Mouse (Mus musculus) liver, embryonic 11.5 days (tissue): ENCODE measurements around the gene Ear6. TPM values are rescaled to one million over a fixed set of nuclear protein-coding genes. Genes with fewer than 3 reads are reported as not detected.
"Not testable (repeated sequence)": the region's sequence is repeated elsewhere in the genome, so short reads cannot be mapped to it uniquely, and the experiment has no call there.

Experiments
- ATAC-seq: fragments of 200-750 bp; cut with Nextera tagmentation; replicated peaks from 2 replicates; pipeline ENCODE4 v1.8.0; 2017; ENCODE audit warnings: moderate number of reproducible peaks, mild to moderate bottlenecking, moderate TSS enrichment, moderate library complexity; ENCODE audit not compliant: low FRiP score
- DNase-seq: peaks from one replicate; pipeline ENCODE4 v3.0.0-alpha.2; 2017; ENCODE audit warnings: low spot score
- H3K27ac ChIP-seq: fragments of 300-500 bp; sonication (generic); 2 replicates; pipeline ENCODE4 v1.5.1; 2014; ENCODE audit warnings: mild to moderate bottlenecking, low read depth, low read length, control low read depth
- H3K27me3 ChIP-seq: fragments of 300-500 bp; sonication (generic); replicated peaks from 2 replicates; pipeline ENCODE4 v1.6.1; 2014; ENCODE audit warnings: low read length, mixed read lengths; ENCODE audit not compliant: control insufficient read depth, insufficient read depth
- H3K36me3 ChIP-seq: fragments of 300-500 bp; sonication (generic); 2 replicates; pipeline ENCODE4 v1.6.1; 2014; ENCODE audit warnings: mild to moderate bottlenecking, low read length, moderate library complexity, mixed read lengths; ENCODE audit not compliant: control insufficient read depth, insufficient read depth
- H3K4me1 ChIP-seq: fragments of 300-500 bp; sonication (generic); replicated peaks from 2 replicates; pipeline ENCODE4 v1.6.1; 2014; ENCODE audit warnings: low read length, mixed read lengths; ENCODE audit not compliant: control insufficient read depth, insufficient read depth
- H3K4me2 ChIP-seq: fragments of 300-500 bp; sonication (generic); 2 replicates; pipeline ENCODE4 v1.6.1; 2014; ENCODE audit warnings: mild to moderate bottlenecking, control low read depth, moderate library complexity
- H3K4me3 ChIP-seq: fragments of 300-500 bp; sonication (generic); 2 replicates; pipeline ENCODE4 v1.5.1; 2014; ENCODE audit warnings: low read depth, low read length, control low read depth
- H3K9ac ChIP-seq: fragments of 300-500 bp; sonication (generic); 2 replicates; pipeline ENCODE4 v1.6.1; 2014; ENCODE audit warnings: low read depth, low read length, control low read depth
- H3K9me3 ChIP-seq: fragments of 300-500 bp; sonication (generic); 2 replicates; pipeline ENCODE4 v1.6.1; 2016; ENCODE audit warnings: low read length, inconsistent platforms, mixed read lengths; ENCODE audit not compliant: control insufficient read depth
- WGBS: fragments of 180-500 bp; shearing (Covaris S2); extraction: QIAGEN DNeasy Blood & Tissue Kit; methylation state at CpG from one replicate; pipeline ENCODE4 v1.1.7; 2014; 5-methylcytosine and 5-hydroxymethylcytosine counted together
- polyA plus RNA-seq: library from polyadenylated mRNA; unstranded; fragments of >200 nt; fragmentation: Nextera tagmentation; extraction: Ambion mirVana; gene quantifications from 2 replicates; pipeline ENCODE4 v1.2.1, GENCODE M21; 2014

Gene Ear6
- 7.6 and 13.2 TPM in 2 replicates for polyA plus RNA-seq

GRCm38 (mm10) chr14:51853399-51853798, at the start of gene Ear6:
TSS of gene Ear6 (plus strand) at chr14:51853699.
- Histone ChIP-seq H3K27me3 (no peaks in the 10 kb centered on the region), H3K36me3 (no peaks in the 10 kb centered on the region), H3K9ac (no peak within 1 kb of the TSS), H3K4me3 (no peak within 1 kb of the TSS), H3K4me1 (no peaks in the 10 kb centered on the region), H3K4me2 (no peak within 1 kb of the TSS), H3K27ac (no peak within 1 kb of the TSS), H3K9me3 (no peaks in the 10 kb centered on the region)
- ATAC-seq: no peak
- DNase-seq: no peak

- DNase-seq (no peak), ATAC-seq (no peak)
- H3K27ac ChIP-seq: no peak overlapping the region
- no peak overlapping the region for H3K4me2 ChIP-seq
- H3K36me3 ChIP-seq: no peaks in the 10 kb centered on the region
- WGBS: 36% methylated on average over 1 of the region's 1 CpGs
- H3K27me3 ChIP-seq: no peaks in the 10 kb centered on the region
- no peak overlapping the region for H3K4me3 ChIP-seq
- H3K9me3 ChIP-seq: no peaks in the 10 kb centered on the region
- H3K4me1 ChIP-seq: no peaks in the 10 kb centered on the region
- no peak overlapping the region for H3K9ac ChIP-seq
Observed at GRCm38 (mm10) chr14:51826625-51827024, 26.9 kb upstream of the Ear6 start.

GRCm38 (mm10) chr14:51827842-51828241, 25.7 kb upstream of the Ear6 start:
- not testable (repeated sequence) for H3K9ac ChIP-seq, H3K27ac ChIP-seq, H3K4me3 ChIP-seq, H3K9me3 ChIP-seq, H3K4me1 ChIP-seq, DNase-seq, H3K27me3 ChIP-seq, H3K36me3 ChIP-seq, H3K4me2 ChIP-seq
- 28% methylated on average over 5 of the region's 5 CpGs for WGBS
- 0 out of 2 replicates have a peak, but pooled peaks have one; percentile 36 for ATAC-seq

GRCm38 (mm10) chr14:51829188-51829587, 24.3 kb upstream of the Ear6 start:
- 64% methylated on average over 6 of the region's 6 CpGs for WGBS
- no peak for ATAC-seq

GRCm38 (mm10) chr14:51838480-51838879, 15.0 kb upstream of the Ear6 start:
- not testable (repeated sequence) for H3K27me3 ChIP-seq, H3K4me2 ChIP-seq, H3K4me3 ChIP-seq, H3K4me1 ChIP-seq, H3K36me3 ChIP-seq, H3K27ac ChIP-seq, H3K9me3 ChIP-seq, DNase-seq, H3K9ac ChIP-seq, ATAC-seq
- WGBS: 28% methylated on average over 2 of the region's 2 CpGs

More at GRCm38 (mm10) chr14:51829188-51829587, 24.3 kb upstream of the Ear6 start:
- no peak overlapping the region for H3K27ac ChIP-seq
- H3K9me3 ChIP-seq: no peaks in the 10 kb centered on the region
- no peak overlapping the region for H3K4me3 ChIP-seq
- no peak for DNase-seq
- no peaks in the 10 kb centered on the region for H3K27me3 ChIP-seq
- no peaks in the 10 kb centered on the region for H3K36me3 ChIP-seq
- H3K4me2 ChIP-seq: no peak overlapping the region
- no peaks in the 10 kb centered on the region for H3K4me1 ChIP-seq
- no peak overlapping the region for H3K9ac ChIP-seq

GRCm38 (mm10) chr14:51842250-51842649, 11.2 kb upstream of the Ear6 start:
- ATAC-seq (no peak), DNase-seq (no peak)
- Histone ChIP-seq H3K27me3 (no peaks in the 10 kb centered on the region), H3K9ac (no peak overlapping the region), H3K27ac (no peak overlapping the region), H3K9me3 (no peaks in the 10 kb centered on the region), H3K36me3 (no peaks in the 10 kb centered on the region), H3K4me3 (no peak overlapping the region), H3K4me2 (no peak overlapping the region), H3K4me1 (no peaks in the 10 kb centered on the region)
- 73% methylated on average over 1 of the region's 1 CpGs for WGBS

GRCm38 (mm10) chr14:51842781-51843180, 10.7 kb upstream of the Ear6 start:
- no peak overlapping the region for H3K4me3 ChIP-seq
- 68% methylated on average over 2 of the region's 2 CpGs for WGBS

GRCm38 (mm10) chr14:51843882-51844281, 9.6 kb upstream of the Ear6 start:
- no peak for ATAC-seq

More at GRCm38 (mm10) chr14:51842781-51843180, 10.7 kb upstream of the Ear6 start:
- H3K36me3 ChIP-seq: no peaks in the 10 kb centered on the region
- H3K4me1 ChIP-seq: no peaks in the 10 kb centered on the region
- H3K27me3 ChIP-seq: no peaks in the 10 kb centered on the region
- no peak overlapping the region for H3K9ac ChIP-seq
- no peaks in the 10 kb centered on the region for H3K9me3 ChIP-seq
- H3K4me2 ChIP-seq: no peak overlapping the region
- DNase-seq (no peak), ATAC-seq (no peak)
- H3K27ac ChIP-seq: no peak overlapping the region

GRCm38 (mm10) chr14:51846566-51846965, 6.9 kb upstream of the Ear6 start:
- H3K4me3 ChIP-seq: no peak overlapping the region
- no peaks in the 10 kb centered on the region for H3K9me3 ChIP-seq
- 65% methylated on average over 3 of the region's 3 CpGs for WGBS
- no peaks in the 10 kb centered on the region for H3K36me3 ChIP-seq
- H3K27ac ChIP-seq: no peak overlapping the region
- no peaks in the 10 kb centered on the region for H3K27me3 ChIP-seq
- no peak for ATAC-seq
- no peaks in the 10 kb centered on the region for H3K4me1 ChIP-seq
- no peak for DNase-seq
- H3K9ac ChIP-seq: no peak overlapping the region
- no peak overlapping the region for H3K4me2 ChIP-seq

More at GRCm38 (mm10) chr14:51843882-51844281, 9.6 kb upstream of the Ear6 start:
- H3K4me1 ChIP-seq: no peaks in the 10 kb centered on the region
- H3K4me3 ChIP-seq: no peak overlapping the region
- no peak for DNase-seq
- H3K9me3 ChIP-seq: no peaks in the 10 kb centered on the region
- no peak overlapping the region for H3K4me2 ChIP-seq
- H3K36me3 ChIP-seq: no peaks in the 10 kb centered on the region
- no peaks in the 10 kb centered on the region for H3K27me3 ChIP-seq
- no peak overlapping the region for H3K9ac ChIP-seq
- no peak overlapping the region for H3K27ac ChIP-seq
